Mouse (Mus musculus) liver, embryonic 14.5 days (tissue): ENCODE results near the gene Flot1.

Experiments
- CTCF ChIP-seq: IDR thresholded peaks from 2 replicates; pipeline ENCODE4 v1.5.1; 2016; ENCODE audit warnings: antibody characterized with exemption, low read depth, control low read depth
- EP300 ChIP-seq: IDR thresholded peaks from 2 replicates; pipeline ENCODE4 v1.6.1; 2016; ENCODE audit warnings: antibody characterized with exemption, low read depth

- TF ChIP-seq CTCF = no peak
- no peak for TF ChIP-seq EP300
Measured at GRCm38 (mm10) chr17:35815836-35816235, 7.2 kb upstream of the Flot1 start.
